Mouse (Mus musculus) midbrain, embryonic 10.5 days (tissue): ENCODE results near the gene Sgce. TPM values are rescaled to one million over a fixed set of nuclear protein-coding genes. Genes with fewer than 3 reads are reported as not detected.
"Not testable (repeated sequence)": the region's sequence is repeated elsewhere in the genome, so short reads cannot be mapped to it uniquely, and the experiment has no call there.

ENCODE experiments used
- DNase-seq: peaks from one replicate; pipeline ENCODE4 v3.0.0-alpha.2; 2017; ENCODE audit warnings: low spot score
- H3K27ac ChIP-seq: fragments of 300-500 bp; sonication (generic); replicated peaks from 2 replicates; pipeline ENCODE4 v1.5.1; 2016; ENCODE audit warnings: mild to moderate bottlenecking
- H3K27me3 ChIP-seq: fragments of 300-500 bp; sonication (generic); 2 replicates; pipeline ENCODE4 v1.6.1; 2016; ENCODE audit warnings: low read depth, mild to moderate bottlenecking; ENCODE audit not compliant: poor library complexity, severe bottlenecking
- H3K36me3 ChIP-seq: fragments of 300-500 bp; sonication (generic); 2 replicates; pipeline ENCODE4 v1.6.1; 2016; ENCODE audit warnings: mild to moderate bottlenecking, moderate library complexity
- H3K4me1 ChIP-seq: fragments of 300-500 bp; sonication (generic); 2 replicates; pipeline ENCODE4 v1.6.1; 2016
- H3K4me3 ChIP-seq: fragments of 300-500 bp; sonication (generic); 2 replicates; pipeline ENCODE4 v1.5.1; 2016; ENCODE audit warnings: mild to moderate bottlenecking, moderate library complexity
- H3K9me3 ChIP-seq: fragments of 300-500 bp; sonication (generic); replicated peaks from 2 replicates; pipeline ENCODE4 v1.6.1; 2016; ENCODE audit warnings: mild to moderate bottlenecking
- WGBS: fragments of 180-500 bp; shearing (Covaris S2); methylation state at CpG from one replicate; pipeline ENCODE4 v1.1.7; 2016; 5-methylcytosine and 5-hydroxymethylcytosine counted together
- polyA plus RNA-seq: library from polyadenylated mRNA; unstranded; fragments of >200 nt; fragmentation: Nextera tagmentation; extraction: Ambion mirVana; gene quantifications from 2 replicates; pipeline ENCODE4 v1.2.1, GENCODE M21; 2016

Gene Sgce
- polyA plus RNA-seq, 1 experiment from 2014 or later: 65.2 TPM

DNA sequence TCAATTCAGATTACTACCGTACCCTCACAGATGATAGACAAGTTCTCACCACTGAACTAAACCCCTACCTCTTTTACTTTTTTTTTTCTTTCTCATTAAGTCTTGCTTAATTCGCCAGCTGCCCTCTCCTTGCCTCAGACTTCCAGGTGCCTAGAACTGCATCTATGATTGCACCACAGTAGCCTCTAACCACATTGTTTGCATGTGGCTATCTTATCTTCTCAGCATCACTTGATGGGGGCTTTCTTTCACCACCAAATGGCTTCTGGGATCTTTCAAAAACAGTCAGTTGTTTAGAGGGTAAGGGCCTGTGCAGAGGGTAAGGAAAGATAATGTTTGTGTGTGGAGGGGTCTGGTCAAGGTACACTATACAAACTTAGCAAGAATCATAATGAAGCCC, 82.7 kb downstream of the Sgce start:
- no peak for DNase-seq
- 78% methylated on average over 2 of the region's 2 CpGs for WGBS
- H3K27me3 ChIP-seq: no peaks in the 10 kb centered on the region

GRCm38 (mm10) chr6:4663516-4663915, 83.5 kb downstream of the Sgce start:
- Histone ChIP-seq H3K4me3 (no peak overlapping the region), H3K9me3 (no peaks in the 10 kb centered on the region), H3K4me1 (peaks cover 13% of the 10 kb centered on the region), H3K36me3 (no peaks in the 10 kb centered on the region), H3K27ac (no peak overlapping the region), H3K27me3 (no peaks in the 10 kb centered on the region)
- DNase-seq: no peak
- WGBS: 64% methylated on average over 2 of the region's 2 CpGs

More for the DNA sequence above, 82.7 kb downstream of the Sgce start:
- H3K27ac ChIP-seq: no peak overlapping the region
- no peaks in the 10 kb centered on the region for H3K9me3 ChIP-seq
- H3K36me3 ChIP-seq: no peaks in the 10 kb centered on the region
- no peak overlapping the region for H3K4me3 ChIP-seq
- H3K4me1 ChIP-seq: peaks cover 13% of the 10 kb centered on the region

DNA sequence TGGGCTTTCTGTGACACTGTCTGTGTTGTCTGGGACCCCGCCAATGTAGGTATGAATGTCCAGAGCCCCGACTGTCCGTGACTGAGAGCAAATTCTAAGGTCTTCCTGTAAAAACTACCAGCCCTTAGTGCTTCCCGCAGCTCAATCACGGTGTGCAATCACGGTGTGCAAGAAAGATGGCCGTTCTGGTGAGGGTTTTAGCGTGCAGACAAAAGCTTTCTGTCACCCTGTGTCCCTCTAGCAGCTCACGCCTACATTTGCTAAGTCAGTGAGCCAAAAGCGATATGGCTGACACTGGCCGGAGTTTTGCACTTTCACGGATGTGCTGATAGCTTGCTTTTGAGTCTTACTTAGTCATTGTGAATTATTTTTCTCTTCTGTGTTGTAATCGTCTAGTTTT, 88.1 kb downstream of the Sgce start:
- H3K27ac ChIP-seq: no peak overlapping the region
- WGBS: 84% methylated on average over 13 of the region's 13 CpGs
- H3K4me3 ChIP-seq: no peak overlapping the region
- no peaks in the 10 kb centered on the region for H3K27me3 ChIP-seq
- peaks cover 13% of the 10 kb centered on the region for H3K4me1 ChIP-seq
- no peaks in the 10 kb centered on the region for H3K9me3 ChIP-seq
- H3K36me3 ChIP-seq: no peaks in the 10 kb centered on the region
- DNase-seq: no peak

DNA sequence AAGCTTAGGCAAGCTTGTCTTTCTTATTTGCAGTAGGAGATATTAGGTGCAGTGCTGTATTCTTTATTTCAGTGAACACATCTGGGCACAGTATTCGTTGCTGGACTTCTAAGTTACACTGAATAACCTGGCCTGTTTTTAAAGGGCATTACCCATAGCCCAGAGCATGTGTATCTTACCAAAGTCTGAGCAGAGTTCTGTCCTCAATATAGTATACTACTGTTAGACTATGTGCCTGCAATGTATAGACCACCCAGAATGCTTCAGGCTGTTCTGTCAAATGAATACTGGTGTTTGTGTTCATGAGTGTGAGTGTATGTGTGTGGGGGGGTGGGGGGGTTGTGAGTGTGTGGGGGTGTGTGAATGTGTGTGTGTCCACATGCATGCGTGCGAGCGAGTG, 91.1 kb downstream of the Sgce start:
- DNase-seq: no peak
- no peaks in the 10 kb centered on the region for H3K27me3 ChIP-seq
- WGBS: 92% methylated on average over 4 of the region's 4 CpGs
- H3K36me3 ChIP-seq: no peaks in the 10 kb centered on the region
- H3K27ac ChIP-seq: no peak overlapping the region
- no peak overlapping the region for H3K4me3 ChIP-seq
- H3K4me1 ChIP-seq: peaks cover 6% of the 10 kb centered on the region
- peaks cover 6% of the 10 kb centered on the region; the same call in 1 of the 2 replicates for H3K9me3 ChIP-seq

DNA sequence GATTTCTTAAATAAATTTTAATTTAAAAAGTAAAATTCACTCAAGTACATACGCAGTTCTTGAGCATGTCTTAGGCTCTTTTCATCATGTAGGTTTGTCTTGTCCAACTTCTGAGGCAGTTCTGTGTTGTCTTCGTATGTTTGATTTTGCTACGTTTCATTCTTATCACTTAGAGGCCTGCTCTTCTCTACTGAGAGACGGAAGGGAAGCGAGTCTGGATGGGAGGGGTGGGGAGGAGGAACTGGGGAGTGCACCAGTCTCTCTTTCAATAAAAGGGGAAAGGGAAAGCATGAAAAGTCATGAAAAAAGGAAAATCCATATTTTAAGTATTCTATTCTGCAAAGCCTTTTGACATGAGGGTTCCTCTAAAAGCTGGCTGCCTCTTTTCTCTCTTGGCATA, 91.5 kb downstream of the Sgce start:
- 77% methylated on average over 5 of the region's 5 CpGs for WGBS
- peaks cover 6% of the 10 kb centered on the region; the same call in 1 of the 2 replicates for H3K9me3 ChIP-seq

GRCm38 (mm10) chr6:4653741-4654140, 93.3 kb downstream of the Sgce start:
- not testable (repeated sequence) for H3K9me3 ChIP-seq, H3K27ac ChIP-seq, H3K27me3 ChIP-seq, H3K4me3 ChIP-seq, H3K4me1 ChIP-seq, H3K36me3 ChIP-seq, DNase-seq
- WGBS: 96% methylated on average over 12 of the region's 12 CpGs

More for the DNA sequence above, 91.5 kb downstream of the Sgce start:
- Histone ChIP-seq H3K36me3 (no peaks in the 10 kb centered on the region), H3K4me3 (no peak overlapping the region), H3K27ac (no peak overlapping the region), H3K4me1 (peaks cover 2% of the 10 kb centered on the region), H3K27me3 (no peaks in the 10 kb centered on the region)
- no peak for DNase-seq

- H3K9me3 ChIP-seq: peaks cover 6% of the 10 kb centered on the region; the same call in 1 of the 2 replicates
- H3K4me3 ChIP-seq: no peak overlapping the region
- DNase-seq: no peak
- no peaks in the 10 kb centered on the region for H3K4me1 ChIP-seq
- no peak overlapping the region for H3K27ac ChIP-seq
- no peaks in the 10 kb centered on the region for H3K27me3 ChIP-seq
- no peaks in the 10 kb centered on the region for H3K36me3 ChIP-seq
- WGBS: 82% methylated on average over 8 of the region's 8 CpGs
Observed at GRCm38 (mm10) chr6:4652596-4653134, 94.3 kb downstream of the Sgce start.

- DNase-seq: no peak
- no peaks in the 10 kb centered on the region for H3K4me1 ChIP-seq
- no peaks in the 10 kb centered on the region for H3K27me3 ChIP-seq
- H3K4me3 ChIP-seq: no peak overlapping the region
- H3K27ac ChIP-seq: no peak overlapping the region
- no peaks in the 10 kb centered on the region for H3K9me3 ChIP-seq
- 89% methylated on average over 3 of the region's 3 CpGs for WGBS
- H3K36me3 ChIP-seq: peaks cover 2% of the 10 kb centered on the region
Observed at GRCm38 (mm10) chr6:4647351-4647750, 99.7 kb downstream of the Sgce start.

GRCm38 (mm10) chr6:4642068-4642467, 104.9 kb downstream of the Sgce start:
- 95% methylated on average over 7 of the region's 7 CpGs for WGBS
- DNase-seq: no peak
- Histone ChIP-seq H3K27ac (no peak overlapping the region), H3K4me3 (no peak overlapping the region), H3K36me3 (peaks cover 38% of the 10 kb centered on the region), H3K27me3 (no peaks in the 10 kb centered on the region), H3K4me1 (no peaks in the 10 kb centered on the region), H3K9me3 (no peaks in the 10 kb centered on the region)

- Histone ChIP-seq H3K27ac (peak overlapping the region; percentile 46), H3K36me3 (peaks cover 38% of the 10 kb centered on the region), H3K9me3 (no peaks in the 10 kb centered on the region), H3K4me1 (peaks cover 36% of the 10 kb centered on the region), H3K4me3 (no peak overlapping the region), H3K27me3 (no peaks in the 10 kb centered on the region)
- 74% methylated on average over 1 of the region's 1 CpGs for WGBS
- DNase-seq: no peak
Observed at GRCm38 (mm10) chr6:4634804-4635203, 112.2 kb downstream of the Sgce start.

DNA sequence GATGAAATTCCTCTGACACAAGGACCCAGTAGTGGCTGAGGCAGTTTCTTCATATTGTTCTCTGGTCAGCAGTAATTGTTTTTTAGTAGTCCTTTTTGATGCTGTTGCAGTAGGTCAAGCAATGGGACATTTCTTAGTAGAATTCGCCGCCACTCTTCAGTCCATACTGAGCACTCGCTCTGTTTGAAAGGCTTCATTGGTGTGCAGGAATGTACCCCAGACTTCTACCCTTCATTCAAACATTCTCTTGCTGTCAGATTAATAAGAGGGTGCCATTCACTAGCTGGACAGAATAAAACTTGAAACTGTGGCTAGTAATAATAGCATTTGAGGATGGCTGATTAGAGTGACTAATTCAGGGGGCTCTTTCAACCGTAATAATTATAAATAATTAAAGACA, 113.8 kb downstream of the Sgce start:
- H3K36me3 ChIP-seq: peaks cover 41% of the 10 kb centered on the region
- H3K27ac ChIP-seq: no peak overlapping the region

GRCm38 (mm10) chr6:4631464-4631863, 115.5 kb downstream of the Sgce start:
- no peak for DNase-seq
- Histone ChIP-seq H3K27me3 (no peaks in the 10 kb centered on the region), H3K36me3 (peaks cover 26% of the 10 kb centered on the region), H3K9me3 (no peaks in the 10 kb centered on the region), H3K4me3 (no peak overlapping the region), H3K27ac (no peak overlapping the region), H3K4me1 (peaks cover 36% of the 10 kb centered on the region)
- WGBS: 75% methylated on average over 3 of the region's 3 CpGs

More for the DNA sequence above, 113.8 kb downstream of the Sgce start:
- Histone ChIP-seq H3K4me3 (no peak overlapping the region), H3K4me1 (peaks cover 36% of the 10 kb centered on the region), H3K27me3 (no peaks in the 10 kb centered on the region), H3K9me3 (no peaks in the 10 kb centered on the region)
- DNase-seq: no peak
- 44% methylated on average over 4 of the region's 4 CpGs for WGBS
